8 mouse cellular contexts compared by ENCODE assay signal in the genomic region with DNA sequence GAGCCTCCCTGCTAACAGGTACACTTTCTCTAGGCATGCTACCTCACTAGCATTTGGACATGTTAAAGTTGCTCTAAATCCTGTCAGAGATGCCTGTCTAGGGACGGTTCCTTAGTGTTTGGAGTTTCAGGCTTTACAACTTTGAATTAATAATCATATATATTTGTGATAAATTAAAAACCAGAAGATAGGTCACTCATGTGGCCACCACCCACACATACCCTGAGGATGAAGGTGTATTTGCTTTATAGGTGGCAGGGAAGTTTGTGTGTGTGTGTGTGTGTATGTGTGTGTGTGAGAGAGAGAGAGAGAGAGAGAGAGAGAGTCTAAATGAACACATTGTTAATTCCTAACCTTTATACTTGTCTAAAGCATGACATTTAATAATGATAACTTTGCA.
DNase-seq lines count a peak whose midpoint lies in the region; ATAC-seq and TF ChIP-seq lines count a peak whose summit lies in the region.

No protein-coding gene starts in this region.

- H3K4me1 ChIP-seq in embryonic facial prominence, embryonic 12.5 days = peaks cover 27% of the 10 kb centered on the region
- peaks cover 17% of the 10 kb centered on the region for H3K4me1 ChIP-seq in hindbrain, postnatal 0 days (ENCODE audit: insufficient read depth, low read length)
- H3K4me1 ChIP-seq in midbrain, embryonic 16.5 days (ENCODE audit: control insufficient read depth, insufficient read depth, low read length) = peaks cover 21% of the 10 kb centered on the region

- H3K9ac ChIP-seq in embryonic facial prominence, embryonic 12.5 days = peak overlapping the region; percentile 78; the same call in 1 of the 2 replicates
- H3K9ac ChIP-seq in hindbrain, postnatal 0 days (replicated peaks; ENCODE audit: low read length) = peak overlapping the region; percentile 91
- no peak overlapping the region; the same call in 1 of the 2 replicates for H3K9ac ChIP-seq in midbrain, embryonic 16.5 days (ENCODE audit: low read depth, low read length)

- TF ChIP-seq CTCF in layer of hippocampus, adult 2 months (conservative IDR thresholded peaks at IDR 0.05) = no peak
- TF ChIP-seq CTCF in hindbrain, postnatal 0 days (IDR thresholded peaks at IDR 0.05; ENCODE audit: low read depth) = no peak

- no peak for DNase-seq in layer of hippocampus, adult 2 months (ENCODE audit: low spot score in 2 of 2)
- DNase-seq in layer of hippocampus, adult 11-12 months (ENCODE audit: low spot score) = no peak
- DNase-seq in hindbrain, postnatal 0 days (ENCODE audit: low spot score) = no peak
- no peak for DNase-seq in urinary bladder, postnatal 36 days (ENCODE audit: low spot score in 2 of 2)
- DNase-seq in thymus, postnatal 14 days = no peak
- DNase-seq in lung, postnatal 10 days = no peak

- no peak for ATAC-seq in embryonic facial prominence, embryonic 12.5 days (ENCODE audit: insufficient number of reproducible peaks, insufficient read depth, low FRiP score, low TSS enrichment)
- no peak for ATAC-seq in hindbrain, postnatal 0 days
- no peak for ATAC-seq in midbrain, embryonic 16.5 days

- H3K27me3 ChIP-seq in embryonic facial prominence, embryonic 12.5 days = no peaks in the 10 kb centered on the region
- H3K27me3 ChIP-seq in hindbrain, postnatal 0 days (ENCODE audit: insufficient read depth, low read length) = no peaks in the 10 kb centered on the region
- no peaks in the 10 kb centered on the region for H3K27me3 ChIP-seq in midbrain, embryonic 16.5 days (ENCODE audit: control insufficient read depth, insufficient read depth, low read depth, low read length)

- H3K4me2 ChIP-seq in embryonic facial prominence, embryonic 12.5 days (replicated peaks) = peak overlapping the region; percentile 73
- H3K4me2 ChIP-seq in hindbrain, postnatal 0 days (ENCODE audit: low read depth, low read length) = peak overlapping the region; percentile 86
- H3K4me2 ChIP-seq in midbrain, embryonic 16.5 days (ENCODE audit: low read length) = peak overlapping the region; percentile 89

- peak overlapping the region; percentile 67 for H3K4me3 ChIP-seq in layer of hippocampus, adult 2 months
- H3K4me3 ChIP-seq in embryonic facial prominence, embryonic 12.5 days = peak overlapping the region; percentile 87
- peak overlapping the region; percentile 87 for H3K4me3 ChIP-seq in hindbrain, postnatal 0 days (ENCODE audit: low read length)
- H3K4me3 ChIP-seq in midbrain, embryonic 16.5 days (ENCODE audit: low read depth, low read length) = peak overlapping the region; percentile 97

- no peaks in the 10 kb centered on the region for H3K36me3 ChIP-seq in embryonic facial prominence, embryonic 12.5 days
- H3K36me3 ChIP-seq in hindbrain, postnatal 0 days (ENCODE audit: insufficient read depth, low read length) = no peaks in the 10 kb centered on the region
- H3K36me3 ChIP-seq in midbrain, embryonic 16.5 days (ENCODE audit: control insufficient read depth, insufficient read depth, low read length) = no peaks in the 10 kb centered on the region

- peak overlapping the region; percentile 84; the same call in 1 of the 2 replicates for H3K27ac ChIP-seq in layer of hippocampus, adult 2 months
- H3K27ac ChIP-seq in embryonic facial prominence, embryonic 12.5 days = no peak overlapping the region
- H3K27ac ChIP-seq in hindbrain, postnatal 0 days = no peak overlapping the region; the same call in 1 of the 2 replicates
- H3K27ac ChIP-seq in midbrain, embryonic 16.5 days (ENCODE audit: low read length) = no peak overlapping the region

- WGBS in embryonic facial prominence, embryonic 12.5 days = 24% methylated on average over 1 of the region's 1 CpGs
- 30% methylated on average over 1 of the region's 1 CpGs for WGBS in hindbrain, postnatal 0 days
- WGBS in midbrain, embryonic 16.5 days = 38% methylated on average over 1 of the region's 1 CpGs

- no peaks in the 10 kb centered on the region for H3K9me3 ChIP-seq in embryonic facial prominence, embryonic 12.5 days
- no peaks in the 10 kb centered on the region for H3K9me3 ChIP-seq in hindbrain, postnatal 0 days (ENCODE audit: low read length)
- no peaks in the 10 kb centered on the region for H3K9me3 ChIP-seq in midbrain, embryonic 16.5 days (replicated peaks; ENCODE audit: control insufficient read depth, low read length, poor library complexity, severe bottlenecking)
